Mouse (Mus musculus): Measurements from ENCODE around the gene Abca7.
A peak's percentile ranks its signal among the peaks of the same experiment; 100 is the strongest.
"Not testable (repeated sequence)": the region's sequence is repeated elsewhere in the genome, so short reads cannot be mapped to it uniquely, and the experiment has no call there.

Gene Abca7

DNA sequence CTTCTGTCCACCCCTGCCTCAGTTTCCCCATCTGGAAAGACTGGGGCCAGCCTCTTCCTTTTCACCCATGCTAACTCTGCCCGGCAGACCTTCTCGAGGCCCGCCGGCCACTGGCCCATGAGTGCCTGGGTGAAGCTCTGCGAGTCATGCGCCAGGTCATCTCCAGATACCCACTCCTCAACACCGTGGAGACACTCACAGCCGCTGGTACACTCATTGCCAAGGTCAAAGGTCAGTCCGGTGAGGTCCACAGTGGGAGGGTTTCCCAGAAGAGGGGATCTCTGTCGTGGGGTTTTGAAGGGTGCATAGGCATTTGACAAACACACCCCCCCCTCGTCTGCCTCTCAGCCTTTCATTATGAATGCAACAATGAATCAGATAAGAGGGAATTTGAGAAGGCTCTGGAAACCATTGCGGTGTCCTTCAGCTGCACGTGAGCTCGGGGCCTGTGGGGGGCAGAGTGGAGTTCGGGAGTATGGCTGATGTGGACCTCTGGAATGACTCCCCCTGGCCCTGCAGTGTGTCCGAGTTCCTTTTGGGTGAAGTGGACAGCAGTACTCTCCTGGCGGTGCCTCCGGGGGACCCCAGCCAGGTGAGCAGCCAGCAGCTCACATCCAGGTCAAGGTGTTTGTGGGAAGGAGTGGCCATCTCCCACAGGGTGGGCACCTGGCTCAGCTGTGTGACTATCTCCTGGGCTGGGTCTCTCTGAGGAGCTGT is 24.5 kb downstream of the Abca7 start:
- no peak for DNase-seq (ENCODE audit: low read depth, low spot score)

DNA sequence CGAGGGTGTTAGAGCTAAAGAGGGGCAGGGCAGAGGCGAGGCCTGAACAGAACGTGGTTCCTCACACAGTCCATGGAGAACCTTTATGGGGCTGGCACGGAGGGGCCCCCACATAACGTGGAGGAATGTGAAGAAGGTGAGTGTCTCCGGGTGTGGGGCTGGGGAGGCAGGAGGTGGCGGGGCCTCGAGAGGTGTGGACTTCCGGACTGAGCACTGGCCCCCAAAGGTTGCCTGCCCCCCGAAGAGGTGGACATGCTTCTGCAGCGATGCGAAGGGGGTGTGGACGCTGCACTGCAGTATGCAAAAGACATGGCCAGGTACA is 25.0 kb downstream of the Abca7 start:
- DNase-seq (ENCODE audit: low read depth, low spot score): no peak

GRCm38 (mm10) chr10:80022164-80022563 is 25.9 kb downstream of the Abca7 start:
- no peak for DNase-seq (ENCODE audit: low read depth, low spot score)

- no peak for DNase-seq (ENCODE audit: low read depth, low spot score)
Measured at GRCm38 (mm10) chr10:80022806-80023205, 26.5 kb downstream of the Abca7 start.

GRCm38 (mm10) chr10:80023758-80024157 is 27.5 kb downstream of the Abca7 start:
- no peak for DNase-seq (ENCODE audit: low read depth, low spot score)

DNA sequence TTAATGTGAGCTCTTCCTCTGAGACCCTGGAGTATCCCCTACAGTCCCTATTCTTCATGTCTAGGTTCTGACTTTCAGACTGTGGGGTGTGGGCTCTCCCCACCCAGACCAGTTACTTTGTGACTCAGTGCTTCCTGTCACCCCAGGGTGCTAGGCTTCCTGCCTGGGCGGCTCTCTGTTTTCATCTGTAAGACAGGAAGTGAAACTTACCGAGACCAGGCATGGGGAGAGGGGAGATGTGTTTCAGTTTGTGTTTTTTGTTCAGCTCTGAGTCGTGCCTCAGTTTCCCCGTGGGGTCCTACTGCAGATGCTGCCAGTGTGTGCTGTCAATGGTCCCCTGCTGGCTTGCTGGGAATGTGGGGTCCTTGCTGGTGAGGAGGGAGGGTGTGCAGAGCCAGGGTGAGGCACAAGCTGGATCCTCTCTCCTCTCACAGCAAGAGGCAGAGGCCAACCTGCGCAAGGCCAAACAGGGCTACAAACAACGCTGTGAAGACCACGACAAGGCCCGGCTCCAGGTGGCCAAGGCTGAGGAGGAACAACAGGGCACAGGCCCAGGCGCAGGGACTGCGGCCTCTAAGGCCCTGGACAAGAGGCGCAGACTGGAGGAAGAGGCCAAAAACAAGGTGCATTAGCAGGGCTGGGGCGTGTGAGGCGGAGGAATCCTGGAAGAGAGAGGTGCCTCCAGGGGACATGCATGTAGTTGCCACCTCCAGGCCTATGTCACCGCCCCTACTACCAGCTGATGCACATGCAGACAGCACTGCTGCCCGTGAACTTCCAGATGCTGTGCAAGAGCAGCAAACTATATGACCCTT is 28.1 kb downstream of the Abca7 start:
- no peak for DNase-seq (ENCODE audit: low read depth, low spot score)

DNA sequence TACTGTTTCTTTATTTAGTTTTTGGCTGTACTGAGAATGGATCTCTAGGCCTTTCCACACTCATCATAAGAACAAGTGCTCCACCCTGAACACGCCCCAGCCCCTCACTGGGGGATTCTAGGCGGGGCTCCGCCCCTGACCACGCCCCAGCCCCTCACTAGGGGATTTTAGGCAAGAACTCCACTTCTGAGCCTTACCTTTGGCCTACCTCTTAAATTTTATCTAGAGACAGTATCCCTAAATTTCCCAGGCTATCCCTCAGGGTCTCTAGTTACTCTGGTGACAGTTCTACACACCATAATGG is 28.7 kb downstream of the Abca7 start:
- no peak for DNase-seq (ENCODE audit: low read depth, low spot score)

DNA sequence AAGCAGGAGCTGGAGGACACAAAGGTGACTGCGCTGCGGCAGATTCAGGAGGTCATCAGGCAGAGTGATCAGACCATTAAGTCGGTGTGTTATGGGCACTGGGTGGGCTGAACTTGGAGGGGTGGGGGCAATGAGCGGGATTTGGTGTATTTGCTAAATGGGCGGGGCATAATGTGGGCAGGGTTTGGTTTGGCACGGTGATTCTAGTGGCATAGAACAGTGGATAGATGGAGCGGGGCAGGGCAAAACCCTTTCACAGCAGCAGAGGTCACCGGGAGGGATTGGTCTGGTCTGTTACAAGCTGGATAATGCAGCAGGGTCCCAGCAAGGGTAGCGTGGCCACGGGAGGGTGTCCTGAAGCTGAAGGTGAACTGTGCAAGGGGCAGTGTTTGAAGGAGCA is 29.2 kb downstream of the Abca7 start:
- DNase-seq (ENCODE audit: low read depth, low spot score): no peak

DNA sequence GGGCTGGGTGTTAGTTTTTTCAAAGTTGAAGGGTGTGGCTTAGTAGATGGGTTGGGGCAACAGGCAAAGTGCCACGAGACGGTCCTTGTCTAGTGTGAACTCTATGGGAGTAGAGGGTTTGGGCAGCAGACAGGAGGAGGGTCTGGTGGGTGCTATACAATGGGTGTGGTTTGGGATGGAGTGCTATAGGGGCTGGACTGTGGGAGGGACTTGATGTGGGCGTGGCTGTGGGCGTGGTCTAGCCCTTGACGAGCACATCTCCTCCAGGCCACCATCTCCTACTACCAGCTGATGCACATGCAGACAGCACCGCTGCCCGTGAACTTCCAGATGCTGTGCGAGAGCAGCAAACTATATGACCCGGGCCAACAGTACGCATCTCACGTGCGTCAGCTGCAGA is 29.6 kb downstream of the Abca7 start:
- DNase-seq (ENCODE audit: low read depth, low spot score): no peak

GRCm38 (mm10) chr10:80027681-80028520 is 31.6 kb downstream of the Abca7 start:
- DNase-seq (ENCODE audit: low read depth, low spot score): no peak

- no peak for DNase-seq (ENCODE audit: low read depth, low spot score)
Measured at GRCm38 (mm10) chr10:80028521-80028846, 32.2 kb downstream of the Abca7 start.

GRCm38 (mm10) chr10:80030191-80030590 is 33.9 kb downstream of the Abca7 start:
- no peak for DNase-seq (ENCODE audit: low read depth, low spot score)

DNA sequence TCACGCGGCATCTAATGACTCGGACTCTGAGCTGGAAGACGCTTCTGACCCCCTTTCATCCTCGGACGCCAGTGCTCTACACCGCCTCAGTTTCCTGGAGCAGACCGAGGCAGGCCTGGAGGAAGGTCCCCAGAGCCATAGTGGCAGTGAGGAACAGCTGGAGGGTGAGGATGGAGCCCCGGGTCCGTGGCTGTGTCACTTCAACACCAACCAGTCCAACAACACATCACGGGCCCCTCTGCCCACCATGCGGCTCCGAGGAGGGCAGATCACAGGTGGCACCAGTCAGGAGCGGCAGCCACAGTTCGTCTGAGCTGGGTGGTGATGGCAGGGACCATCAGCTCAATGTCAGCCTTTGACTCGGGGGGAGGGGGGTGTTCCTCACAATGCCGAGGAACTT is 34.4 kb downstream of the Abca7 start:
- DNase-seq (ENCODE audit: low read depth, low spot score): no peak

- DNase-seq (ENCODE audit: low read depth, low spot score): no peak
Measured at GRCm38 (mm10) chr10:80032799-80033480, 36.6 kb downstream of the Abca7 start.

DNA sequence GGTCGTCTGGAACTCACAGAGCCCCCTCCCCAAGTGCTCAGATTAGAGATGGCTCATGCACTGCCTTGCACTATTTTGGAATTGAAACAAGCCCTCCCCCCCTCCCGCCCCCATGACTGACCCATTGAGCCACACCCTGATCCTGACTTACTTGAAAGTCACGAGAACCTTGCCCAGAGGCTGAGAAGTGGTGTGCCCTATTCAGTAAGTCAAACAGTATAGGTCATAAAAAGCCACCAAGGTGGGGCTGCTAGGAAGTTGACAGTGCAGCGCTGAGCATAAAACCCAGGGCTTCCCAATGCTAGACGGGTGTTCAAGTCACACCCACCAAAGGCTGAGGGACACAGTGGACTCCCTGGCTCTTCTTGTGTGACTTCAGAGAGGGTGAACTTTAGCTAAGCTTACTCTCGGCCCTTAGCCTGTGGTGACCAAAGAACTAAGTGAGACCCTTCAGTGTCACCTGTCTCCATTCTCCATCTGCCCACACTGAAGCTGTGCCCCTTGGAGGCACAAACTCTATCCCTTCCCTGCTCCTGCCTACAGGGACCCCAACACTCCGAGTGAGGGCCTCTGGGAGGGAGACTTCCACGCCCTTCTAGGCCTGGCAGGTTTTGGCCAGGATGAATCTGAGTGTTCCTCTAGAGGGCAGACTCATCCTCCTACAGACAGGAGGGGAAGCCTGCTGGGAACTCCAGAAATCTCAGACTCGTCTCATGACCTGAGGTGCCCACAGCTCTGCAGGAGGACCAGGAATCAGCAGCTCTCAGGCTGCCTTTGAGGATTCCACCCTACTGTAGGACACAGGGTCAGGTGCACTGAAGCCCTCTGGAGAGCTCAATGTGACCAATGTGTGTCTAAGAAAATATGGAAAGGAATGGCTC is 37.5 kb downstream of the Abca7 start:
- DNase-seq (ENCODE audit: low read depth, low spot score): no peak

DNA sequence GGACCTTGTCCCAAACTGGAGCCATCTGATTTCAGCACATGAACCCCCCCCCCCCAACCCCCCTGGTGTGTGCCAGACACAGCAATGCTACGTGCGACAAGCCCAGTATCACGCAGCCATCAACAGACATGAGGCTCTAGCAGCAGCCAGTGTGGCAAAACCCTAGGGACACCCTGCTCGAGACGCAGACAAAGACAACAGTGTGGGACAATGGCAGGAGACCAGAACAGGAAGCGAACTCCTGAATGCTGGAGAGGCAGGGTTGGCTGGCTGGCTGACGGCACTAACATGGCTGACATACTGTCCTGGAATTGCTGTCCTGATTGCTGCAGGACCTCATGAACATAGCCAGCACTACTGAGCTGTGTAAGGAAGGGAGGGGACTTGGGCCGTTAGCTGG is 38.9 kb downstream of the Abca7 start:
- DNase-seq (ENCODE audit: low read depth, low spot score): no peak

DNA sequence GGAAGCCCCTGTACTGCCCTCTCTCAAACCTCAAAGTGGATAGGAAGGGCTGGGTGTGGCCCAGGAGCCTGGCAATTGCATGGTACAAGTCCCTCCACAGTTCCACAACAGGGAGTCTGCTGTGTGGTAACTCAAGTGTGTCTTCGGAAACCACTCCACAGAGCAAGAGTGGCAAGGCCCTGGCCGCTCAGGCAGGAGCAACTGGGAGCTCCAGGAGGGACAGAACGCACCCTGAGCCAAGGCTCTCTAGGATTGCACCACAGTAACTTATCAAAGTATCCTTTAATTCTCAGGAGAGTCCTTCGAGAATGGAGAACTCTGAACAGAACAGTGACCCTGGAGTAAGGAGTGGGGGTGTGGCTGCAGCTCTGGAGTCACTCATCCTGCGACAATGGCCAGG is 39.4 kb downstream of the Abca7 start:
- no peak for DNase-seq (ENCODE audit: low read depth, low spot score)

DNA sequence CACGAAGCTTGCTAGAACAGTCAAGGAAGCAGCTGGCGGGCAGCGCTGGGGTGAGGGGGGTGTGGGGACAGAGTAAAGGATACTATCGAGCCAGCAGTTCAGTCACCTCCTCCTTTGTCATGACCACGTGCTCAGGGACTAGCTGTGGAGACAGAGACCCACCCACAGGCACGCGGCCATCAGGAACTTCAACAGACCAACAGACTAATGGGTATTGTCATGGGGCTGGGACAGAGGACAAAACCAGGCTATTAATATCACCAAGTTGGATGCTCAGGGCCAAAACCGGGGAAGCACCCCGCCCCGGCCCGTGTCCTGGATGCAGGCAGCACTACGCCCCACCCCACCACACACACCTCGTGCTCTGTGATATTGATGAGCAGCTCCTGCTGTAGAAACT is 40.5 kb downstream of the Abca7 start:
- DNase-seq (ENCODE audit: low read depth, low spot score): no peak

- DNase-seq (ENCODE audit: low read depth, low spot score): peak; percentile 96
Measured at GRCm38 (mm10) chr10:80039559-80039979, 43.3 kb downstream of the Abca7 start, which contains the start of gene Polr2e. Polr2e (minus strand) TSS chr10:80039795.

GRCm38 (mm10) chr10:80041409-80042060 is 45.2 kb downstream of the Abca7 start:
- not testable (repeated sequence) for DNase-seq (ENCODE audit: low read depth, low spot score)

GRCm38 (mm10) chr10:80044087-80044486 is 47.8 kb downstream of the Abca7 start:
- DNase-seq (ENCODE audit: low read depth, low spot score): no peak

All from c-Kit-negative CD71-positive TER-119-positive erythroid progenitor cells, embryonic 14.5 days (primary cell).